Mouse (Mus musculus) urinary bladder, postnatal 10 days (tissue): Measurements from ENCODE around the gene S100a5.
A peak's percentile ranks its signal among the peaks of the same experiment; 100 is the strongest.

Source experiments
- DNase-seq: peaks from one replicate; pipeline ENCODE4 v3.0.0; 2022; ENCODE audit warnings: low spot score

The S100a5 gene

DNA sequence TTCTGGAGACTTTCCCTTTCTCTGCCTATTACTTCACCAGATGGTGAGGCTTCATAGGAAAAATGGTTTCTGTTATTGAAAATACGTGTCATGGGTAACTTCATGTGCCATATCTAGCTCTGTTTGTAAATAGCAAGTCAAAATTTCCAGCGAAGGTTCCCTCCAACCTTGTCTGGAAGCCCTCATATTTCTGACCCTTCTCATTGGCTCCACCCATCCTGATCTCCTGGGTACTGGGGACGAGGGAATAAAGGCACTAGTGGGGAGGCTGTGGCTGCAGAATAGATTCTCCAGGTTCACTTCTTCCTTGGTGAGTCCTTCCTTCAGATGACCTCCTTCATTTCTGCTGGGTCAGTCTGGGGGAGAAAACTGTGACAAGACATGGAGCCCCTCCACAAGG is at the start of gene S100a5:
TSS of gene S100a5 (plus strand) at position 301 of the 400 bp plus-strand sequence.
- DNase-seq, result no peak

GRCm38 (mm10) chr3:90560008-90560628 is 48.2 kb upstream of the S100a5 start, which contains the start of gene S100a3:
Gene S100a3 (plus strand): TSS chr3:90560578.
- DNase-seq, result no peak

DNA sequence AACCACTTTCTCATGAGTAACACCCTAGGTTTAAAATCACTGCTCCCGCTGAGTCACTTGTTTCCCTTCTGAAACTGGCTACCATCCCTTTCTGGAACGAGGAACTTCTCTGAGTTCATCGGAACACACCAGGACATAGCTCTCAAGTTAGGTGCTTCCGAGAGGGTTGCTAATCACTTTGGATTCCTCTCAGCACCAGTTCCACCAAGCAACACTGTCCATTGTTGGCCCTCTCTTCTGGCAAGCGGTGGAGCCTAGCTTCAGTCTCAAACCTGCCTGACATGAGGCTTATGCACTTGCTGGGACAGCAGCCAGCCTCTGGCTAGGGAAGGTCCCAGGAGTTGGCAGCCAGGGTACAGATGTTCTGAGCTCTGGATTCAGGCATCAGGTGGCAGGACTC is 33.6 kb upstream of the S100a5 start:
- no peak for DNase-seq

DNA sequence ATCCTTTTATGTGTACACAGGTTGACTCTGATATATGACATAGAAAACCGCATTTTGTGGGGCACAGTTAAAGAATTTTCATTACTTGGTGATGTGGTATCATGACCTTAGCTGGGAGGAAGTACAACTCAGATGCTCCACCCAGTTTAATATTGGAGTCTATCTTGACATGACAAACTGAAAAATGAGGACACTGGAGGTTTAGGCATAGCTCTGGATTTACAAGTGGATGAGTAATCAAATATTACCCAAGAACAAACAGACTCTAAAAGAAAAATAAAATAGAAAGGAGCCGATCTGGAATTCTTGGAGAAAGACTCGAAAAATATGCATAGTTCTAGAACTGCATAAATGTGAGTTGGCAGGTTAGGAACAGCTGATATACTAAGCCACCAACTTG is 33.0 kb upstream of the S100a5 start:
- DNase-seq, result no peak

DNA sequence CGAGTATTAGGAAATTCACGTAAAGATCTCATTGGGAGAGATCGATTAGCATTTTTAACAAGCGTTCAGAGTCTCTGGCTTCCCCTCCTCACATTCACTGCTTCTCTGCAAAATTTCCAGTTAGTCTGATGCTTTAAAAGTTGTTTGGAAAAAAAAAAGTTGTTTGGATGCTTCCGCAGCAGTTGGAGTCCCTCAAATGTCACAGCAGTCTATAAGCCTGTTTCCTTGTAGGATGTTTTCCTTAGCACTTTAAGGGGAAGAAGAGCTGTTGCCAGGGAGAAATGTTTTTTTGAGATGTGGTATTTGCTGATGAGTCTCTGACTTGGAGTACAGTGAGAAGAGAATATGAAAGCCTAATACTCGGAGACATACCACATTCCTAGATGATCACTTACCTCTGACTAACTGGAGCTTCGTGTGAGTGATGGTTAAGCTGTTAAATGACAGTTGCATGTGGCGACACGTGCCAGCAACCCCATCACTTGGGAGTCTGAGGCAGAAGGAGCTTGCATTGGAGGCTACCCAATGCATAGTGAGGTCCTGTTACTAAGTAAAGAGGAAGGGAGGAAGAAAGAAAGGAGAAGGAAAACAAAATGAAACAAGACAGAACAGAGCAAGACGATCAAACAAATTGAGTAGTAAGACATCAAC is 31.8 kb upstream of the S100a5 start:
- DNase-seq, result no peak

- no peak for DNase-seq
Observed at GRCm38 (mm10) chr3:90579433-90579832, 28.9 kb upstream of the S100a5 start.

- DNase-seq, result no peak
Observed at GRCm38 (mm10) chr3:90581141-90581540, 27.2 kb upstream of the S100a5 start.

GRCm38 (mm10) chr3:90582156-90582555 is 26.2 kb upstream of the S100a5 start:
- DNase-seq, result no peak

DNA sequence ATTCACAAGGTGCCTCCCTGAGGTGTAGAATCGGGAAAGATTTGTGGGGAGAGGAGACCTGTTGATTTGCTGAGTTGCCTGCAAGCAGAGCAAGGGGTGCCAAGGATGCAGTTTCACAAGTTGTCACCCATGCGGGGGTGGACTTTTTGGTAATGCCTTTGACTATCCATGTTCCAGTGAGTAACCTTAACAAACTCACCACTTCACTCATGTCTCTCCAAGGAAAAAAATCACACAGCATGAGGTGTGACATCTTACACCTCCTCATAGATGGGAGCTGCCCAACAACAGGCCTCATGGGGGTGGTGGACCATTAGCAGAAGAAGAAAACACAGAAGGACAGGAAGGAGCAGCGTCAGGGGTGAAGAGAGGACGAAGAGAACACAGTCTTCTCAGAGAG is 25.8 kb upstream of the S100a5 start:
- DNase-seq, result no peak

- DNase-seq, result no peak
Observed at GRCm38 (mm10) chr3:90583893-90584292, 24.4 kb upstream of the S100a5 start.

DNA sequence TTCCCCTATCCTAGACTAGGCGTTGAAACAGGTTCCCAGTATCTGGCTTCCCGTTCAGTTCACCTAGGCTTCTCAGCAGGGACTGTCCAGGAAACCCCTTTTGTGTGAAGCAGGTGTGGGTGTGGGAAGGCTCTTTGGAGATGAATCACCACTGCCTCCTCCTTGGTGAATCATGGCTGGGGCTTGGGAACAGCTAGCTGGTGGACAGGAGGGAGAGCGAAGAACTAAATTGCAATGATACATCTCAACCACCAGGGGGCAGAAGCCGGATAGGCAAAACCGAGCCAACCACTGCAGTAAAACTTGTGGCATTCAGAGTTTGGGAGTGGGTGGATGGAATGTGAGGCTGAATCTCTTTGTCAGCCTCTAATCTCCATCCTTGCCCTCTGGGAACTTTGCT is 22.7 kb upstream of the S100a5 start:
- DNase-seq, result no peak

DNA sequence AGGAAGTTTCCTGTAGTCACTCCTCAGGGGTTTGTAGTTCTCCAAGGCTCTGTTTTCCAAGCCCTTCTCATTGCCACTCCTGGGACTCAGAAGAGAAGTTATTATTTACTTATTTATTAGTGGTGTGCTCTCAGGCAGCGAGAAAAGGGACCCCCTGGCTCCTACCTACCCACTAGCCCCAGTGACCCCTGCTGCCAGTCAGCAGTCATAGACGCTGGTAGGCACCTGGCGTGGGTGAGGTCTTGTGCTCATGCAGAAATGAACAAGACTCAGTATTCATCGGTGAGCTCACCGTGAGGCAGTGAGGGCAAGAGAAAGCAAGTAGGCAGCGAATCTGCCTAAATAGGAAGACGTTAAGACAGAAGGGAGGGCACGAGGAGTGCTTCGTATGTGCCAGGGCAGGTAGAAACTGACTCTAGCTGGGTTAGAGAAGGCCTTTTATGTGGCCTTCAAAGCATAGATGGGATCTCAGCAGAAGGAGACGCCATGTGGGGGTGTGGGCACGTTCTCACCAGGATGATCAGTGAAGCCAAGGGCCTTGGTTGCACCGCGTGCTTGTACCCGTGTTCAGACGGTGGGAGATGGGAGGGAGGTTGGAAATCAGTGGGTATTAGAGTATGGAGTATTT is 22.2 kb upstream of the S100a5 start:
- no peak for DNase-seq

- peak; percentile 61 for DNase-seq
Observed at GRCm38 (mm10) chr3:90586906-90587305, 21.4 kb upstream of the S100a5 start.

GRCm38 (mm10) chr3:90587361-90588101 is 20.8 kb upstream of the S100a5 start:
- DNase-seq, result no peak

- no peak for DNase-seq
Observed at GRCm38 (mm10) chr3:90589390-90589789, 18.9 kb upstream of the S100a5 start.

GRCm38 (mm10) chr3:90589947-90590346 is 18.4 kb upstream of the S100a5 start, which contains the start of gene S100a2:
Gene S100a2 (plus strand): TSS chr3:90590247.
- no peak for DNase-seq

DNA sequence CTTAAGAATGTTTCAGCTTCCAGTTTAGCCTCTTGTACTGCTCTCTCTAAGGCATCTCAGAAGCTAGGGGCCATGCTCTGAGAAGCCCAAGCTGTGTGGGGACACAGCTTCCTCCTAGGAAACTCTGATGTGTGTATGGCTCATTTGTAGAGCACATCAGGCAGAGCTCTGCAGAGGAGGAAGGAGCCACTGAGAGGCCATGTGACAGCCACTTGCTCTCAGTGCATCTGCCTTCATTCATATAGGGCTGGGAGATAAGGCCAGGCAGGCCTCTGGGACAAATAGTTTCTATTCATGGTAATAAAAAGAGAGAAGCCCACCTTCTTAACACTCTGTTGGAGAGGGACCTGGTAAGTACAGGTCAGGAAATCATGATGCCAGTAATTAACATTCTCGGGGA is 13.9 kb upstream of the S100a5 start:
- no peak for DNase-seq

DNA sequence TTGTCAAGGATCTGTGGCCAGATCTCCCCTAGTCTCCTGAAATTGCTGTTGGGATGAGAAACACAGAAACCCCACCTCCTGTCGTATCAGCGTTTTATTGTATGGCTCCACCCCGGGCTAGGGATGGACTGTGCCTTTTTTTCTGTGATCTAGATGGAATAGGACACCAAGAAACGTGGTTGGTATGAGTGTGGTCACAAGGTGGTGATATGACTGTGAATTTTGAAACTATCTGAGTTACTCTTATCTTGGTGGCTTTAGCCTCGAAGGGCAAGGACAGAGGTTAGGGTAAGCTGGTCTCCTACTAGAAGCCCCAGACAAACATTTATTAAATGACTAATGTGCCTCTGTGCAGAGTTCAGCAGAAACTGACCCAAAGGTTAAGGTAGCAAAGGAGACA is 12.8 kb upstream of the S100a5 start:
- DNase-seq, result no peak

DNA sequence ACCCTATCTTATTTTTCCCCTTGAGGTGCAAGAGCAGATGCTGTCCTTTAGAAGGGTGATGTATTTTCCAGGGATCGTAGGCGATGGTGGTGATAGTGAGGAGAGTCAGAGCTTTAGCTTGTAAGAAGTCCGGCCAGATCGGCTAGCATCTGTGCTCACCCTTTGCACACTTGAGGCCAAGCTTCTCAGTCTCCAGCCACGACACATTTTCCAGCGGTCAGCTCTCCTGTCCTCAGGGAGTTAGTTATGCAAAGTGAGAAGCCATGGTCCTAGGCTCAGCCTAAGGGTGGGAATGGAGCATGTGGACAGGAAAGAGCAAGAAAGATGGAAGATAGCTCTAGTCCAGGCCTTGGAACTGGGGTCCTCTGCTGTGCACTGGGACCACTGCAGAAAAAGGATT is 11.5 kb upstream of the S100a5 start:
- no peak for DNase-seq

DNA sequence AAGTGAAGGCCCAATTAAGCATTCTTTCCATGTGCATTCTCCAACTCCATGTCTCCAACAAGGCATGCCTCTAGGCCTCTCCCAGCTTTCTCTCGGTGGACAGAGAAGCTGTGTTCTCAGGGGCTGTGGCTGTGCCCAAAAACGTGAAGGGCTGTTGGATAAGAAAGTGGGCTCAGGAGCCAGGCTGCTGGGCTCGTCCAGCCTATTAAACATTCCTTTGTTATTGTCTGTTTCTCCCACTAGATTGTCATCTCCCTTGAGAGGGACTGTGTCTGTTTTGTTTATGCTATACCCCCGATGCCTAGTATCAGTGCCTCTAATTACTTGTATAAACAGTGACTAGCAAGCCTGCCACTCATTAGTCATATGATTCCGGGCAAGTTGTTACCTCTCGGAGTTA is 10.6 kb upstream of the S100a5 start:
- no peak for DNase-seq

GRCm38 (mm10) chr3:90598212-90598611 is 10.1 kb upstream of the S100a5 start:
- DNase-seq, result no peak

DNA sequence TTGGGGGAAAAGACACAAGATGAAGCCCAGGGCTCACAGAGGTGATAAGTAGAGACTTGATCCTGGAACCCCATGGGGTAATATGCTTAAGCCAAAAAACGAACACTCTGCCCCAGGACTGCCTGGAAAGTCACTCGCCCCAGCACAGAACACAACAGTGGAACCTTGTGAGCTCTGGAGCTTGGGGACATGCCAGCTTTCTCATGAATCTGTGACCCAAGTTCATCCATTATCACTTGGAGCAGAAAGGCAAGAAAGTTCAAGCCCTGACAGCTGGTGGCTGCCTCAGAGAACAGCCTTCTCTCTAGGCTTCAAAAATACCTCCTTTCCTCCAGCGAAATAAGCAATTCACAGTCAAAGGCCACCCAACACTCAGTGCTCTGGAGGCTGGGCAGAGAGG is 8.9 kb upstream of the S100a5 start:
- DNase-seq, result no peak

GRCm38 (mm10) chr3:90600036-90600435 is 8.3 kb upstream of the S100a5 start:
- no peak for DNase-seq
